Mouse (Mus musculus) cerebellum, adult 2 months (tissue): Measurements from ENCODE around the gene Usp42.

ENCODE experiments used
- CTCF ChIP-seq: fragments of 200-500 bp; IDR thresholded peaks from 2 replicates; pipeline ENCODE4 v1.5.1; 2011; ENCODE audit warnings: low read depth, mild to moderate bottlenecking, control low read depth, low read length, moderate library complexity, borderline replicate concordance; ENCODE audit not compliant: insufficient read depth
- POLR2A ChIP-seq: fragments of 200-500 bp; IDR thresholded peaks from 2 replicates; pipeline ENCODE4 v1.6.1; 2011; ENCODE audit warnings: low read length, control low read depth, borderline replicate concordance; ENCODE audit not compliant: insufficient read depth

DNA sequence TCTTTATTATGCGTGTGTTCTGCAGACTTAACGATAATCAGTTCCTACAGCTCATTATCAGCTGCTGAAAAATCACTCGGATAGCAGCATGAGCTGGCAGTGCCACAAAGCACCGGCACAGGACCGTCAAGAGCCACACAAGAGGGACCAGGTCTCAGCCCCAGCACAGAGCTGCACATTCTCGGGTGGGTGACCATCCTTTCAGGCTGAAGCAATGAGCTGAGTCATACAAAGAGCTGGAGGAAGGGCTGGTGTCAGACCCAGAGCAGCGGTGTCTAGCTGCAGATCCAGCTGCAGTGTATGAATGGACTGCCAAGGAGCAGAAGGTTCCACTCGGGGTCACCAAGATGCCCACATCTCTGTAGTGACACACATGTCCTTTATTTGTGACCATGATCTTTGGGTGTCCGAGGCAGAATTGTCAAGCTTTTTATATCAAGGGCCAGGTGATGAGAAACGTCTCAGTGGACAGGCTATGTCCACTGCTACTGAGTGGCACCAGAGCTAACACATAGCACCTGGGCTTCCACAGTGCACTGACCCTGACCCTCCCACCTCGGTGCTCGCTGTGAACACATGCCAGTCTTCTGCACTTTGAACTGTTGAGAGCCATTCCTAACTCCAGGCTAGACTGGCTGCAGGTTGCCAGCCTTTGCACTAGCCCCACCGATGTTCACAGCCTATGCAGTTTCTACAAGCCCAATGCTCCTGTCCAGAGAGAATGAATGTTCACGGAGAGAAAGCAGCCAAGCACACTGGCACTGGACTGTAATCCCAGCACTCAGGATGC lies 19.9 kb downstream of the Usp42 start:
- TF ChIP-seq POLR2A = no peak
- no peak for TF ChIP-seq CTCF
